Mouse (Mus musculus) hindbrain, embryonic 16.5 days (tissue): Measurements from ENCODE around the gene Ibtk. TPM values are rescaled to one million over a fixed set of nuclear protein-coding genes. Genes with fewer than 3 reads are reported as not detected.

ENCODE experiments used
- ATAC-seq: fragments of 200-750 bp; cut with Nextera tagmentation; 2 replicates; pipeline ENCODE4 v1.8.0; 2017; ENCODE audit warnings: moderate TSS enrichment, moderate library complexity
- H3K27ac ChIP-seq: fragments of 300-500 bp; sonication (generic); 2 replicates; pipeline ENCODE4 v1.5.1; 2014; ENCODE audit warnings: low read depth, mild to moderate bottlenecking, control low read depth, low read length, moderate library complexity
- H3K27me3 ChIP-seq: fragments of 300-500 bp; sonication (generic); replicated peaks from 2 replicates; pipeline ENCODE4 v1.6.1; 2014; ENCODE audit warnings: low read length; ENCODE audit not compliant: control insufficient read depth, insufficient read depth
- H3K36me3 ChIP-seq: fragments of 300-500 bp; sonication (generic); 2 replicates; pipeline ENCODE4 v1.6.1; 2014; ENCODE audit warnings: mild to moderate bottlenecking, low read length, moderate library complexity, mixed read lengths; ENCODE audit not compliant: control insufficient read depth, insufficient read depth
- H3K4me1 ChIP-seq: fragments of 300-500 bp; sonication (generic); 2 replicates; pipeline ENCODE4 v1.6.1; 2014; ENCODE audit warnings: low read depth, low read length; ENCODE audit not compliant: control insufficient read depth, insufficient read depth
- H3K4me2 ChIP-seq: fragments of 300-500 bp; sonication (generic); 2 replicates; pipeline ENCODE4 v1.6.1; 2014; ENCODE audit warnings: mild to moderate bottlenecking, low read length, control low read depth, moderate library complexity
- H3K4me3 ChIP-seq: fragments of 300-500 bp; sonication (generic); 2 replicates; pipeline ENCODE4 v1.5.1; 2014; ENCODE audit warnings: mild to moderate bottlenecking, low read length, control low read depth, moderate library complexity
- H3K9ac ChIP-seq: fragments of 300-500 bp; sonication (generic); 2 replicates; pipeline ENCODE4 v1.6.1; 2014; ENCODE audit warnings: low read depth, mild to moderate bottlenecking, control low read depth, low read length, moderate library complexity
- H3K9me3 ChIP-seq: fragments of 300-500 bp; sonication (generic); 2 replicates; pipeline ENCODE4 v1.6.1; 2014; ENCODE audit warnings: mild to moderate bottlenecking, low read length, moderate library complexity; ENCODE audit not compliant: control insufficient read depth
- WGBS: fragments of 180-500 bp; shearing (Covaris S2); extraction: QIAGEN DNeasy Blood & Tissue Kit; methylation state at CpG from one replicate; pipeline ENCODE4 v1.1.7; 2014; 5-methylcytosine and 5-hydroxymethylcytosine counted together
- polyA plus RNA-seq: library from polyadenylated mRNA; unstranded; fragments of >200 nt; fragmentation: Nextera tagmentation; extraction: Ambion mirVana; gene quantifications from 2 replicates; pipeline ENCODE4 v1.2.1, GENCODE M21; 2015

The Ibtk gene
- polyA plus RNA-seq, 1 experiment from 2014 or later = 21.0 TPM

DNA sequence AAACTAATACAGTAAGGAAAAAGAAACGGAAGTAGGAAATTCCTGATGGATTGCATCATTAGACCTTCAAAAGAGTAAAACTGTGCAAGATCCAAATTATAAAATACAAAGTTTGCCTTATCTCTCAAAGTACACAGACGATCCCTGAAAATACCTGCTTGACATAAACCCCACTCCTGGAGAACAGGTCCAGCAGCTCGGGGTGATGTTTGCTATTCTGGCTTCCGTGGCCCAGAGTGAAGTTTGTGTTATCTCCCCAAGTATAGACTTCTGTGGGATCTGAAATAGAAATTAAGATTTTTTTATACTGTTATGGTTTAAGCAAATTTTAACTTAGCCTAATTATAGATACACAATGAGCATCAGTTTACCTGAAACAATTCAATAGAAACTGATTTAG lies 14.3 kb downstream of the Ibtk start:
- ATAC-seq = no peak
- Histone ChIP-seq H3K9ac (no peak overlapping the region), H3K36me3 (peaks cover 21% of the 10 kb centered on the region), H3K27me3 (no peaks in the 10 kb centered on the region), H3K4me2 (no peak overlapping the region), H3K4me3 (no peak overlapping the region), H3K4me1 (no peaks in the 10 kb centered on the region), H3K9me3 (no peaks in the 10 kb centered on the region), H3K27ac (no peak overlapping the region)
- 96% methylated on average over 4 of the region's 4 CpGs for WGBS

DNA sequence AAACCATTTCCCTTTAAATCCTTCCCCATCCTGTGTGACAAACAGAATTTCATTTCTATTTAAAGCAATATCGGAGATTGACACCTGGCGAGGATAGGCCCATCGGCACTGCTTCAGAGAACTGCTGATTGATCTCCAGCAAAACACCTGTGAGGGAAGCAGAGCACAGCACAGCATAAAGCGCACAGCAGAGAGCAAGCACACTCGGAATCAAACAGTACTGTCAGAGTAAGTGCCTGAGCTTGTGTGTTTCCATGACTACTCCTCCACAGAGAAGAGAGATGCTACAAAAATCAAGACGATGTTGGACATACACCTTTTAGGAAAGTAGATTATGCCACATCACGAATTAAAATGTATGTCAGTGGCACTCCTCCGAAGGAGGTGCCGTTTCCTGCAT lies 25.1 kb downstream of the Ibtk start:
- no peaks in the 10 kb centered on the region for H3K4me1 ChIP-seq
- no peak overlapping the region for H3K4me3 ChIP-seq
- no peak for ATAC-seq
- no peak overlapping the region for H3K4me2 ChIP-seq
- no peaks in the 10 kb centered on the region for H3K9me3 ChIP-seq
- H3K27ac ChIP-seq = no peak overlapping the region
- peaks cover 30% of the 10 kb centered on the region for H3K36me3 ChIP-seq
- H3K27me3 ChIP-seq = no peaks in the 10 kb centered on the region
- H3K9ac ChIP-seq = no peak overlapping the region
- WGBS = 93% methylated on average over 9 of the region's 9 CpGs

GRCm38 (mm10) chr9:85717336-85717735 lies 31.8 kb downstream of the Ibtk start:
- H3K9ac ChIP-seq = no peak overlapping the region
- WGBS = 88% methylated on average over 7 of the region's 7 CpGs
- H3K4me2 ChIP-seq = no peak overlapping the region
- H3K27ac ChIP-seq = no peak overlapping the region
- no peaks in the 10 kb centered on the region for H3K4me1 ChIP-seq
- no peak for ATAC-seq
- no peaks in the 10 kb centered on the region for H3K9me3 ChIP-seq
- no peak overlapping the region for H3K4me3 ChIP-seq
- H3K27me3 ChIP-seq = no peaks in the 10 kb centered on the region
- peaks cover 50% of the 10 kb centered on the region for H3K36me3 ChIP-seq

DNA sequence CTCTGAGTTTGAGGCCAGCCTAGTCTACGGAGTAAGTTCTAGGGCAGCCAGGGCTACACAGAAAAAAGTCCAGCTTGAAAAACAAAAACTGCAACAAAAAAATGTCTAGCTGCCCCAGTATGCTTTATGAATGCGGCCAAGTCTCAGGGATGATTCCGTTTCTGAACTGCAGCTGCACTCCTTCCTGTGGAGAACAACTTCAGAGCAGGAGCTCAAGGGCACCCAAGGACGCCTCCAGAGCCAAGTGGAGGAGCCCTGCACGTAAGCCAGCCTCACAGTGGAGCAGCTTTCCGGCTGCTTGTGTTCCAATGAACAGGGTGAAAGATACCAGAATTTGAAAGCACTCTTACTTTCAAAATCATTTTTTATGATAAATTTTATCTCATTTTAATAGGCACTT lies 41.8 kb downstream of the Ibtk start:
- 94% methylated on average over 6 of the region's 6 CpGs for WGBS
- Histone ChIP-seq H3K4me1 (no peaks in the 10 kb centered on the region), H3K36me3 (peaks cover 41% of the 10 kb centered on the region), H3K4me3 (no peak overlapping the region), H3K4me2 (no peak overlapping the region), H3K9ac (no peak overlapping the region), H3K27ac (no peak overlapping the region), H3K27me3 (no peaks in the 10 kb centered on the region), H3K9me3 (no peaks in the 10 kb centered on the region)
- no peak for ATAC-seq

GRCm38 (mm10) chr9:85701981-85702380 lies 47.2 kb downstream of the Ibtk start:
- Histone ChIP-seq H3K4me3 (no peak overlapping the region), H3K4me1 (no peaks in the 10 kb centered on the region), H3K27me3 (no peaks in the 10 kb centered on the region), H3K4me2 (no peak overlapping the region), H3K9ac (no peak overlapping the region), H3K9me3 (no peaks in the 10 kb centered on the region), H3K36me3 (peaks cover 26% of the 10 kb centered on the region), H3K27ac (no peak overlapping the region)
- ATAC-seq = no peak
- 92% methylated on average over 5 of the region's 5 CpGs for WGBS

DNA sequence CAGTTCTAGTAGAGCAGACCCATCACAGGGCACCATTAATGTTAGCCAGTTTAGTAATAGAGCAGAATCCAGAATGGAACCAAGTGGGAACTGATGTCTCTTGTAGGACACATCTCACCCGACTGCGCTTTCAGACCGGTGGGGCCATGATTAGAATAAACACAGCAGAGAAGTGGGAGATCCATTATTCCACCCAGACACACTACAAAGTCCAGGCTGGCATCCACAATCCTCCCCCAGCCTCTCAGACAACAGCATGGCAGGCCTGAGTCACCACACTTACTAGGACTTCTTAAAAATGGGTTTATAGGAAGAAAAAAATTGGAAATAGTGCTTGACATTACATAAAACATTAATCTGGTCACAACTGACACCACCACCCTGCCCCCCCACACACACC lies 53.5 kb downstream of the Ibtk start:
- H3K4me3 ChIP-seq = no peak overlapping the region
- no peak overlapping the region for H3K27ac ChIP-seq
- H3K36me3 ChIP-seq = peaks cover 7% of the 10 kb centered on the region
- H3K4me1 ChIP-seq = no peaks in the 10 kb centered on the region
- H3K4me2 ChIP-seq = no peak overlapping the region
- WGBS = 97% methylated on average over 3 of the region's 3 CpGs
- no peak for ATAC-seq
- H3K27me3 ChIP-seq = no peaks in the 10 kb centered on the region
- H3K9me3 ChIP-seq = no peaks in the 10 kb centered on the region
- H3K9ac ChIP-seq = no peak overlapping the region

DNA sequence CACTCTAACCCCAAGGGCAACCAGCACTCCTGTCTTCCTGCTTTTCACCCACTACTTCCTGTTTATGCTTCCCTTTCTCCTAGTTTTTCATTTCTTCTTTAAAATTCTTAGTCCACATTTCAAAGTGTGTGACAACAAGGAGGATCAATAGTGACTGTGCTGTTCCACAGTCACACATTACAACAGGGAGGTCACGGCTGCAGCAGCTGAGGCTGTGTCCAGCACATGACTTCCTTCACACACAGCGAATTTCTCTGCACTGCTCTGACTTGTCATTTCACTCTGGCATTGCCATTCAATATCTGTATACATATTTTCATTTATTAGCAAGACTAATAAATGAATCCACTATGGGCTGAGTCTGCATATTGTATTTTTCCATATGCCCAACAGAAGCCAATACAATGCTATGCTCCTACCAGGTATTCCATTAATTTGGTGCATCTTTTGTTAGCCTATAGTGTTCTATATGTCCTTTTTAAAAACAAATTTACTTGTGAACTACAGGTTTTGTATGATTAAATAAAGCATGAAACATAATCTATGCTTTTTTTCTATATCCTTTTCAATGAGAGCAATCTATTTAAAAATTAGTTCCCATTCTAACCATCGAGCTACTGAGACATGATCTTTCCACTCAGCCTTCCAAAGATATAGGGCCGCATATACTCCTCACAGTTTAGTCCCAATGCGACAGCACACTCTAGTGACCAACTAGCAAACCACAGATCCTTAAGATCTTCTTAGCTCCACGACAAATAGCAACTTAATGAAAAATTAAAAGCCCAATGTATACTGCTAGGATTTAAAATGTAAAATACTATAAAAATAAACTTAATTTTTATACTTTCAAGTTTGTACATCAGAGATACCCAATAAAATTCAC lies 55.7 kb downstream of the Ibtk start:
- H3K9me3 ChIP-seq = no peaks in the 10 kb centered on the region
- peaks cover 11% of the 10 kb centered on the region for H3K36me3 ChIP-seq
- H3K27ac ChIP-seq = no peak overlapping the region
- WGBS = 55% methylated on average over 6 of the region's 6 CpGs
- peak; percentile 92 for ATAC-seq
- H3K4me1 ChIP-seq = no peaks in the 10 kb centered on the region
- H3K4me2 ChIP-seq = no peak overlapping the region
- H3K27me3 ChIP-seq = no peaks in the 10 kb centered on the region
- H3K9ac ChIP-seq = no peak overlapping the region
- no peak overlapping the region for H3K4me3 ChIP-seq

- 85% methylated on average over 6 of the region's 6 CpGs for WGBS
- H3K9me3 ChIP-seq = peaks cover 4% of the 10 kb centered on the region
These were observed 64.1 kb downstream of the Ibtk start for GRCm38 (mm10) chr9:85685010-85685409.

DNA sequence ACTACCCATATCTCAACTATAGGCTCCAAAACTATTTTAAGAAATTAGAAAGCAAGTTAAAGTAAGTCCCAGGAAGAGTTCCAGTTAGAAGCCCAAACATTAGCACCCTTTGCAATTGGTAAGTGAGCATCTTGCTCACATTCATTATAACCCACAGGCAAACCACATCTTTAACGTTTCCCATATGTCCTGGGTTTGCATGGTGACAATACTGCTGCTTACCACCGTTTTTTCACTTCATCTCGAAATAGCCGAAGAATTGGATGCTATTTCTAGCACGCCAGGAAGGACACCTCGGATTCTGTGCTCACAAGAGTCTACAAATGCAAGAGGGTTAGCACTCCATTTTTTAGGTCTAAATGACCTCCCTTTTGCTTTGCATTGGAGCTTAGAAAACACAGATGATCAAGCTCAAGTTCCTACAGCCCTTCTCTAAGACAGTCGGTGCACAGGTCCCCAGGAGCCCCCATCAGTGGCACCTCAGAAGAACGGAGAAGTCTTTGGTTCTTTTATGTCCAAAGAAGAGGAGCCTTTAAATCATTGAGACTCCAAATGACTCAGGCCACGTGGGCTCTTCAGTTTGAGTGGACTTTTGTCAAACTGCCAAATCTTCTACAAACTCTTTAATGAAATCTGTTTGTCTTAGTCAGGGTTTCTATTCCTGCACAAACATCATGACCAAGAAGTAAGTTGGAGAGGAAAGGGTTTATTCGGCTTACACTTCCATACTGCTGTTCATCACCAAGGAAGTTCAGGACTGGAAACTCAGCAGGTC lies 73.8 kb downstream of the Ibtk start:
- Histone ChIP-seq H3K9ac (no peak overlapping the region), H3K36me3 (no peaks in the 10 kb centered on the region), H3K27ac (no peak overlapping the region), H3K27me3 (no peaks in the 10 kb centered on the region), H3K4me3 (no peak overlapping the region), H3K4me2 (no peak overlapping the region), H3K9me3 (no peaks in the 10 kb centered on the region), H3K4me1 (peaks cover 3% of the 10 kb centered on the region)
- ATAC-seq = no peak
- 85% methylated on average over 10 of the region's 10 CpGs for WGBS

More at GRCm38 (mm10) chr9:85685010-85685409, 64.1 kb downstream of the Ibtk start:
- H3K4me3 ChIP-seq = no peak overlapping the region
- no peak overlapping the region for H3K4me2 ChIP-seq
- H3K4me1 ChIP-seq = no peaks in the 10 kb centered on the region
- H3K9ac ChIP-seq = no peak overlapping the region
- ATAC-seq = no peak
- H3K27ac ChIP-seq = no peak overlapping the region
- peaks cover 6% of the 10 kb centered on the region; the same call in 1 of the 2 replicates for H3K36me3 ChIP-seq
- no peaks in the 10 kb centered on the region for H3K27me3 ChIP-seq
